Mouse (Mus musculus): Measurements from ENCODE around the gene Pigf. TPM values are rescaled to one million over a fixed set of nuclear protein-coding genes. Genes with fewer than 3 reads are reported as not detected.
A peak's percentile ranks its signal among the peaks of the same experiment; 100 is the strongest.

The Pigf gene
- polyA plus RNA-seq, 2 experiments: 21.6 to 30.5 TPM

DNA sequence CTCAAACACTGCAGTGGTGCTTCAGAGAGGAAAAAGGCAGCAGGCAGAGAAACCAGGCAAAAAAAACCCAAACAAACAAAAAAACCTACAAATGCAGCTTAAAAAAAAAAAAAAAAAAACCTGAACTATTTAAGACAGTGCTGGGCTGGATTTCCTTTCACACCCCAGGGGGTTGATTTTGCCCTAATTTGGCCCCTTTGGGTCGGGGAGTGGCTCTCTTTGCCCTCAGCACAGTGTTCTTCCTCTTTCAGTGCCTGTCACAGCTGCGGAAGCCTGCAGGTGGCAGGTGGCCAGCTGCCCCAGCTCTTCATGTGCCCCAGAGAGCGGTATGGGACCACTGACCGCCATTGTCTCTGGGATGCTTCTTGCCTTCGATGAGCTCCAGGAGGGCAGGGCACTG is 55.6 kb downstream of the Pigf start:
- peaks cover 18% of the 10 kb centered on the region for H3K4me1 ChIP-seq (ENCODE audit: control insufficient read depth, insufficient read depth, low read length)
- no peak for DNase-seq (ENCODE audit: low spot score)
- no peak overlapping the region for H3K4me2 ChIP-seq (replicated peaks; ENCODE audit: low read depth, low read length, severe bottlenecking)
- H3K36me3 ChIP-seq (ENCODE audit: control insufficient read depth, insufficient read depth, low read length): peaks cover 47% of the 10 kb centered on the region
- 77% methylated on average over 5 of the region's 5 CpGs for WGBS
- H3K9ac ChIP-seq (ENCODE audit: low read depth, low read length, severe bottlenecking): no peak overlapping the region
- no peak overlapping the region for H3K27ac ChIP-seq (replicated peaks; ENCODE audit: low read depth, low read length)
- H3K9me3 ChIP-seq (ENCODE audit: control insufficient read depth, low read length): no peaks in the 10 kb centered on the region
- no peak for TF ChIP-seq POLR2A (IDR thresholded peaks at IDR 0.05; ENCODE audit: borderline replicate concordance, extremely low read depth, insufficient read depth, insufficient read length)
- ATAC-seq (ENCODE audit: low FRiP score, low read depth): no peak
- no peak overlapping the region for H3K4me3 ChIP-seq (replicated peaks; ENCODE audit: low read length)
- H3K27me3 ChIP-seq (ENCODE audit: control insufficient read depth, insufficient read depth, low read length): no peaks in the 10 kb centered on the region

DNA sequence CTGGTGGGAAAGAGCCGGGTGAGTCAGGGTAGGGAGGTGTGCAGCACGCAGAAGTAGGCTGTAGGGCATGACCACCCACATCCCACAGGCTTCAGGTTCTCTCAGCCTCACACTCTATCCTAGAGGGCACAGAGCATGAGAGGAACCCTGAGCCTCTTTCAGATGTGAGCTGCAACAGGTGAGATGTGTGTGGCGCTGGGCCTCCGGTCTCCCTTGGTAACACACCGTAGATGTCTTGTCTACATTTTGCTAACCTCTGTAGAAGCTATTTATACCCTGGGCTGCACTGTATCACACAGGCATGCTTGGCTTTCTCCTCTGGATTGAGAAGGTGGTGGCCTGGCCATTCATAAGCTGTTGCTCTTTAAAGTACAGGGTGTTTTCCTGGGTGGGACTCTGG is 56.6 kb downstream of the Pigf start:
- no peak overlapping the region for H3K27ac ChIP-seq (replicated peaks; ENCODE audit: low read depth, low read length)
- peaks cover 39% of the 10 kb centered on the region for H3K36me3 ChIP-seq (ENCODE audit: control insufficient read depth, insufficient read depth, low read length)
- peaks cover 18% of the 10 kb centered on the region for H3K4me1 ChIP-seq (ENCODE audit: control insufficient read depth, insufficient read depth, low read length)
- H3K4me3 ChIP-seq (replicated peaks; ENCODE audit: low read length): no peak overlapping the region
- H3K27me3 ChIP-seq (ENCODE audit: control insufficient read depth, insufficient read depth, low read length): no peaks in the 10 kb centered on the region
- H3K9ac ChIP-seq (ENCODE audit: low read depth, low read length, severe bottlenecking): no peak overlapping the region
- WGBS: 90% methylated on average over 4 of the region's 5 CpGs
- DNase-seq (ENCODE audit: low spot score) (no peak), ATAC-seq (ENCODE audit: low FRiP score, low read depth) (no peak)
- no peaks in the 10 kb centered on the region for H3K9me3 ChIP-seq (ENCODE audit: control insufficient read depth, low read length)
- H3K4me2 ChIP-seq (replicated peaks; ENCODE audit: low read depth, low read length, severe bottlenecking): no peak overlapping the region
- no peak for TF ChIP-seq POLR2A (IDR thresholded peaks at IDR 0.05; ENCODE audit: borderline replicate concordance, extremely low read depth, insufficient read depth, insufficient read length)

DNA sequence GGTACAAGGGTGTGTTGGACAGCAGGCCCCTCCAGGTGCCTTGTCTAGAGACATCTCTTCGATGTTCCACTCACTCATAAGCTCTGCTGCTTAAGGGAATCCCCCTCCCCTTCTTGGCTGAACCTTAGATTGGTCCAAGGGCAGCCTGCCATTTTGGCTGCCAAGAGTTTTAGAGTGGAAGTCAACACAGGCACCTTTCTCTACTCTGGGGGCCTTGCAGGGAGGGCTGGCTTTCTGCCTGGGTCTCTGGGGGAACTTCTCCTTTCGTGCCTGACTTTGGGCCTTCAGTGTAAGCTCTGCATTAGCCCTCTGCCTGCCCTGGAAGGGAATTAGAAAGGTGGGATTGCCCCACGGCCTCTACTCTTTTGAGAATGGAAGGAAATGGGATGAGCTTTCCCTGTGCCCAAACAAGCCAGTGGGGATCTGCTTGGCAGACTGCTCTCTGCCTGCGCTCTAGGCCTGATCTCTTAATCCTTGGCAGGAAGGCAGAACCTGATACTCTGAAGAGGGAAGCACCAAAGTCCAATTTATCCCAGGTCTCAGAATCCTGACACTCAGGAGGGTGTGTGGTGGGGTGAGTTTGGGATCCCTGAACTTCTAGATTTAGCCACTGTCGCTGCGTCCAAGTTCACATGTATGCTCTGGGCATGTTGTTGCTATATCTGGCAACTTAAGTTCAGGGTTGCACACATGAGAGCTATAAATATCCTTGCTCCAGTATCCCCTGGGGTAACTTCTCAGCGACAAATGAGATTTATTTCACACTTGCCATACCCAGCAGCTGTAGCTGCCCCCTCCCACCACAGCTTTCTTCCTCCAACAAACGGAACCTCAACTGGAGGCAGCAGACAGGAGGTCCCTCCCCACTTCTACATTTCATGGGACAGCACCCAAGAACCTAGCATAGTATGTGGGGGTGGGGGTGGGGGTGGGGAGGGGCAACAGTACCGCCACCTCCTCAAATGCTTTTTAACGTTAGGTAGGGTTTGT is 57.4 kb downstream of the Pigf start:
- Histone ChIP-seq H3K4me1 (ENCODE audit: control insufficient read depth, insufficient read depth, low read length) (peaks cover 18% of the 10 kb centered on the region), H3K27ac (replicated peaks; ENCODE audit: low read depth, low read length) (no peak overlapping the region), H3K27me3 (ENCODE audit: control insufficient read depth, insufficient read depth, low read length) (no peaks in the 10 kb centered on the region), H3K36me3 (ENCODE audit: control insufficient read depth, insufficient read depth, low read length) (peaks cover 36% of the 10 kb centered on the region), H3K4me2 (replicated peaks; ENCODE audit: low read depth, low read length, severe bottlenecking) (no peak overlapping the region), H3K4me3 (replicated peaks; ENCODE audit: low read length) (no peak overlapping the region), H3K9ac (ENCODE audit: low read depth, low read length, severe bottlenecking) (no peak overlapping the region), H3K9me3 (ENCODE audit: control insufficient read depth, low read length) (no peaks in the 10 kb centered on the region)
- WGBS: 67% methylated on average over 10 of the region's 10 CpGs
- ATAC-seq (ENCODE audit: low FRiP score, low read depth) (no peak), DNase-seq (ENCODE audit: low spot score) (peak; percentile 16)
- TF ChIP-seq POLR2A (IDR thresholded peaks at IDR 0.05; ENCODE audit: borderline replicate concordance, extremely low read depth, insufficient read depth, insufficient read length): no peak

DNA sequence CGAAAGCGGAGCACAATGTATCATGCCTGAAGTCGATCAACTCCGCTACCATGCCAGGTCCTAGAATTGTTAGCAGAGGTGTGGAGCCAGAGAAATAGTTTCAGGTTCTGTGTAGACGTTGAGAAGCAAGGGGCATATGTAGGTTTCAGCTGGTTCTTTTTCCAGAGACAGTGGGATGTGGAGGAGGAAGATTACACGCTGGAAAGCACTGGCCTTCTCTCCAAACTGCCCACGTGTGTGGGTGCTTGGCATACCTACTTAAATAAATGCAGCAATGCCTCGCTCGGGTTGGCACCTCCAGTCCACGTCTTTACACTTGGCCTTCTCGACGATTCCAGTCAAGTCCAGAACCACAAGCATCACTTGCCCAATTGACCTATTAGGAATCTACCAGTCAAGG is 58.2 kb downstream of the Pigf start:
- no peaks in the 10 kb centered on the region for H3K27me3 ChIP-seq (ENCODE audit: control insufficient read depth, insufficient read depth, low read length)
- H3K4me3 ChIP-seq (replicated peaks; ENCODE audit: low read length): no peak overlapping the region
- TF ChIP-seq POLR2A (IDR thresholded peaks at IDR 0.05; ENCODE audit: borderline replicate concordance, extremely low read depth, insufficient read depth, insufficient read length): no peak
- no peak for ATAC-seq (ENCODE audit: low FRiP score, low read depth)
- 95% methylated on average over 12 of the region's 12 CpGs for WGBS
- no peak overlapping the region for H3K27ac ChIP-seq (replicated peaks; ENCODE audit: low read depth, low read length)
- H3K36me3 ChIP-seq (ENCODE audit: control insufficient read depth, insufficient read depth, low read length): peaks cover 28% of the 10 kb centered on the region
- no peaks in the 10 kb centered on the region for H3K9me3 ChIP-seq (ENCODE audit: control insufficient read depth, low read length)
- H3K4me2 ChIP-seq (replicated peaks; ENCODE audit: low read depth, low read length, severe bottlenecking): no peak overlapping the region
- no peak for DNase-seq (ENCODE audit: low spot score)
- no peak overlapping the region for H3K9ac ChIP-seq (ENCODE audit: low read depth, low read length, severe bottlenecking)
- H3K4me1 ChIP-seq (ENCODE audit: control insufficient read depth, insufficient read depth, low read length): peaks cover 19% of the 10 kb centered on the region

DNA sequence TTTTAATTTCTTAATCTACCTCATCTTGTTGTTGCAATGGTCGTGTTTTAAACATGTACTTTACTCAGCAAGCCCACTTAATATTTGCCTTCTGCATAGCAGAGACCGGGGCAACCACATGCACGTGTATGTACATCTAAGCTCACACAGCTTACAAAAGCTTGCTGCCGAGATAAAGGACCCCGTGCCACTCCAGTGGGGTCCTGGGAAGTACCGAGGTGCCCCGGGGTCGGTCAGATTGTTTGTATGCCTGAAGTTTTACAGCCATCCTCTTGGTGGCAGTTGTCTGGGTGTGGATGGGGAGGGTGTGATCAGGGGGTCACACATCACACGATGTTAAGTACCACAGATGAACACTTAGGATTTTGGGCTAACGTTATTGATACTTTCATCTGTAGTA is 59.2 kb downstream of the Pigf start:
- Histone ChIP-seq H3K36me3 (ENCODE audit: control insufficient read depth, insufficient read depth, low read length) (peaks cover 26% of the 10 kb centered on the region), H3K4me3 (replicated peaks; ENCODE audit: low read length) (no peak overlapping the region), H3K4me2 (replicated peaks; ENCODE audit: low read depth, low read length, severe bottlenecking) (no peak overlapping the region), H3K4me1 (ENCODE audit: control insufficient read depth, insufficient read depth, low read length) (peaks cover 28% of the 10 kb centered on the region), H3K9ac (ENCODE audit: low read depth, low read length, severe bottlenecking) (no peak overlapping the region), H3K27ac (replicated peaks; ENCODE audit: low read depth, low read length) (no peak overlapping the region), H3K9me3 (ENCODE audit: control insufficient read depth, low read length) (no peaks in the 10 kb centered on the region), H3K27me3 (ENCODE audit: control insufficient read depth, insufficient read depth, low read length) (no peaks in the 10 kb centered on the region)
- 85% methylated on average over 10 of the region's 10 CpGs for WGBS
- no peak for DNase-seq (ENCODE audit: low spot score)
- TF ChIP-seq POLR2A (IDR thresholded peaks at IDR 0.05; ENCODE audit: borderline replicate concordance, extremely low read depth, insufficient read depth, insufficient read length): no peak
- ATAC-seq (ENCODE audit: low FRiP score, low read depth): no peak
